In the genomic region with DNA sequence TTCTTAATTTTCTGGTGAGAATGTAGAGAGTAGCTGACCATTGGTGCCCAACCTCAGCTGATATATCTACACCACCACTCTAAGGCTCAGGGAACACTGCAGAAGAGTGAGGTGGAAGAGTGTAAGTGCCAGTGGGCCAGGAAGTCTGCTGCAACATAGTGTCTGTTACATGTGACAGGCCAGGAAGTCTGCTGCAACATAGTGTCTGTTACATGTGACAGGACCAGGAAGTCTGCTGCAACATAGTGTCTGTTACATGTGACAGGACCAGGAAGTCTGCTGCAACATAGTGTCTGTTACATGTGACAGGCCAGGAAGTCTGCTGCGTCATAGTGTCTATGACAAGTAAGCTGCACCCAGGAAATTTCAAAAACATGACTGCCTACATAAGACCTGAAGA, we compare ENCODE assay signal across 7 mouse cellular contexts.
DNase-seq lines count a peak whose midpoint lies in the region; ATAC-seq and TF ChIP-seq lines count a peak whose summit lies in the region.
"Not testable (repeated sequence)": the region's sequence is repeated elsewhere in the genome, so short reads cannot be mapped to it uniquely, and the experiment has no call there.

No protein-coding gene starts in this region.

- H3K9ac ChIP-seq in heart, adult 2 months (ENCODE audit: low read depth, low read length); lung, embryonic 14.5 days: not testable (repeated sequence)

- TF ChIP-seq EP300 in heart, adult 2 months (IDR thresholded peaks at IDR 0.05; ENCODE audit: insufficient read depth, low read depth, low read length): not testable (repeated sequence)

- 0 out of 2 replicates have a peak overlapping the region, but pooled peaks have one; percentile 16 for H3K27ac ChIP-seq in brown adipose tissue, adult 24 weeks (replicated peaks; ENCODE audit: low read depth, low read length)
- H3K27ac ChIP-seq in heart, adult 2 months: peak overlapping the region; percentile 44
- H3K27ac ChIP-seq in kidney, adult 2 months (ENCODE audit: insufficient read depth, low read depth, low read length): not testable (repeated sequence)
- peak overlapping the region; percentile 33; the same call in 1 of the 2 replicates for H3K27ac ChIP-seq in layer of hippocampus, adult 2 months
- H3K27ac ChIP-seq in lung, embryonic 14.5 days (ENCODE audit: low read depth): 0 out of 2 replicates have a peak overlapping the region, but pooled peaks have one; percentile 30

- TF ChIP-seq POLR2A in heart, adult 2 months (IDR thresholded peaks at IDR 0.05; ENCODE audit: insufficient read depth, low read depth, low read length); kidney, adult 2 months (IDR thresholded peaks at IDR 0.05; ENCODE audit: low read depth, low read length): not testable (repeated sequence)

- not testable (repeated sequence) for DNase-seq in heart, adult 2 months; layer of hippocampus, adult 2 months (ENCODE audit: low spot score in 2 of 2)
- DNase-seq in kidney, adult 2 months: peak; percentile 29
- DNase-seq in lung, embryonic 14.5 days: peak; percentile 44
- peak; percentile 25 for DNase-seq in lung, postnatal 25 days (ENCODE audit: low spot score)
- peak; percentile 22 for DNase-seq in splenic B cell, adult 2 months (ENCODE audit: low read depth, low spot score)

- intact Hi-C loops in heart, adult 2 months (cut with DNase I): loop anchor here (5.0 to 10.0 kb wide), 2 partner anchors 43 to 116 kb away; no protein-coding TSS in a partner anchor

- not testable (repeated sequence) for H3K9me3 ChIP-seq in lung, embryonic 14.5 days (ENCODE audit: low read depth, low read length)

- not testable (repeated sequence) for H3K27me3 ChIP-seq in heart, adult 2 months (ENCODE audit: control insufficient read depth, insufficient read depth, low read length); kidney, adult 2 months (replicated peaks; ENCODE audit: control insufficient read depth, insufficient read depth, low read length); lung, embryonic 14.5 days (ENCODE audit: insufficient read depth, low read length); splenic B cell, adult 2 months (ENCODE audit: control insufficient read depth, insufficient read depth, low read length, poor library complexity, severe bottlenecking)

- not testable (repeated sequence) for H3K4me2 ChIP-seq in lung, embryonic 14.5 days

- H3K79me2 ChIP-seq in heart, adult 2 months (replicated peaks; ENCODE audit: control insufficient read depth, insufficient read depth, low read length): not testable (repeated sequence)

- not testable (repeated sequence) for H3K36me3 ChIP-seq in heart, adult 2 months (ENCODE audit: control insufficient read depth, insufficient read depth, low read length); kidney, adult 2 months (ENCODE audit: control insufficient read depth, insufficient read depth, low read length); lung, embryonic 14.5 days (ENCODE audit: insufficient read depth); splenic B cell, adult 2 months (ENCODE audit: control insufficient read depth, insufficient read depth, low read length, poor library complexity, severe bottlenecking)

- WGBS in heart, adult 2 months: 55% methylated on average over 1 of the region's 1 CpGs
- WGBS in kidney, adult 2 months: 67% methylated on average over 1 of the region's 1 CpGs
- WGBS in lung, embryonic 14.5 days: 31% methylated on average over 1 of the region's 1 CpGs

- H3K4me3 ChIP-seq in brown adipose tissue, adult 24 weeks (ENCODE audit: insufficient read depth, low read depth, low read length); heart, adult 2 months; kidney, adult 2 months (ENCODE audit: insufficient read depth, low read depth, low read length); layer of hippocampus, adult 2 months; lung, embryonic 14.5 days (ENCODE audit: low read depth, low read length): not testable (repeated sequence)

- not testable (repeated sequence) for H3K4me1 ChIP-seq in brown adipose tissue, adult 24 weeks (ENCODE audit: control insufficient read depth, insufficient read depth, insufficient read length, low read length); heart, adult 2 months (ENCODE audit: control insufficient read depth, insufficient read depth, low read length); kidney, adult 2 months (ENCODE audit: control insufficient read depth, insufficient read depth, low read length); lung, embryonic 14.5 days (ENCODE audit: insufficient read depth)

- ATAC-seq in lung, embryonic 14.5 days (ENCODE audit: insufficient read depth): peak; percentile 82

- TF ChIP-seq CTCF in heart, adult 2 months (IDR thresholded peaks at IDR 0.05); kidney, adult 2 months (conservative IDR thresholded peaks at IDR 0.05; ENCODE audit: insufficient read depth, insufficient read length, low read depth, low read length); layer of hippocampus, adult 2 months (conservative IDR thresholded peaks at IDR 0.05); lung, embryonic 14.5 days (IDR thresholded peaks at IDR 0.05; ENCODE audit: low read depth): not testable (repeated sequence)
